Mouse (Mus musculus) CD4-positive, CD25-positive, alpha-beta regulatory T cell, adult 4 months (primary cell): ENCODE results near the gene Srgap1. TPM values are rescaled to one million over a fixed set of nuclear protein-coding genes. Genes with fewer than 3 reads are reported as not detected.

ENCODE experiments used
- ATAC-seq: one replicate; pipeline ENCODE4 v1.8.0; 2017
- polyA plus RNA-seq, 2 experiments: library from polyadenylated mRNA; unstranded; fragments of 100-300 nt; shearing (Covaris generic); gene quantifications; one replicate each; pipeline ENCODE4 v1.2.1; 2017

The Srgap1 gene
- polyA plus RNA-seq, 2 experiments from 2014 or later, result 0.39 TPM; not detected in 1

GRCm38 (mm10) chr10:122016631-122017030, 30.5 kb downstream of the Srgap1 start:
- no peak for ATAC-seq

- no peak for ATAC-seq
Observed at GRCm38 (mm10) chr10:122012321-122012720, 34.8 kb downstream of the Srgap1 start.

GRCm38 (mm10) chr10:122008731-122009391, 38.3 kb downstream of the Srgap1 start:
- peak; percentile 80 for ATAC-seq

GRCm38 (mm10) chr10:122008370-122008730, 38.8 kb downstream of the Srgap1 start:
- ATAC-seq, result no peak

GRCm38 (mm10) chr10:122006606-122007005, 40.5 kb downstream of the Srgap1 start:
- no peak for ATAC-seq

- no peak for ATAC-seq
Observed at GRCm38 (mm10) chr10:122006151-122006550, 41.0 kb downstream of the Srgap1 start.

- no peak for ATAC-seq
Observed at GRCm38 (mm10) chr10:122005560-122005959, 41.6 kb downstream of the Srgap1 start.

GRCm38 (mm10) chr10:122002930-122003329, 44.2 kb downstream of the Srgap1 start:
- no peak for ATAC-seq

GRCm38 (mm10) chr10:121998806-121999205, 48.3 kb downstream of the Srgap1 start:
- ATAC-seq, result no peak

- no peak for ATAC-seq
Observed at GRCm38 (mm10) chr10:121996500-121996899, 50.6 kb downstream of the Srgap1 start.

- no peak for ATAC-seq
Observed at GRCm38 (mm10) chr10:121995448-121995847, 51.7 kb downstream of the Srgap1 start.

GRCm38 (mm10) chr10:121994660-121995059, 52.5 kb downstream of the Srgap1 start:
- no peak for ATAC-seq

GRCm38 (mm10) chr10:121992609-121993008, 54.5 kb downstream of the Srgap1 start:
- ATAC-seq, result no peak

GRCm38 (mm10) chr10:121986997-121987396, 60.1 kb downstream of the Srgap1 start:
- no peak for ATAC-seq

- no peak for ATAC-seq
Observed at GRCm38 (mm10) chr10:121984887-121985286, 62.2 kb downstream of the Srgap1 start.

- ATAC-seq, result no peak
Observed at GRCm38 (mm10) chr10:121983993-121984610, 63.0 kb downstream of the Srgap1 start.

- no peak for ATAC-seq
Observed at GRCm38 (mm10) chr10:121975330-121975729, 71.8 kb downstream of the Srgap1 start.

GRCm38 (mm10) chr10:121974591-121974990, 72.5 kb downstream of the Srgap1 start:
- ATAC-seq, result no peak

GRCm38 (mm10) chr10:121973281-121973680, 73.8 kb downstream of the Srgap1 start:
- ATAC-seq, result no peak

- no peak for ATAC-seq
Observed at GRCm38 (mm10) chr10:121972249-121972892, 74.7 kb downstream of the Srgap1 start.

GRCm38 (mm10) chr10:121971658-121972057, 75.5 kb downstream of the Srgap1 start:
- ATAC-seq, result no peak

- ATAC-seq, result no peak
Observed at GRCm38 (mm10) chr10:121970912-121971311, 76.2 kb downstream of the Srgap1 start.

- ATAC-seq, result no peak
Observed at GRCm38 (mm10) chr10:121964114-121964513, 83.0 kb downstream of the Srgap1 start.

- no peak for ATAC-seq
Observed at GRCm38 (mm10) chr10:121962053-121962452, 85.1 kb downstream of the Srgap1 start.
